In the genomic region with DNA sequence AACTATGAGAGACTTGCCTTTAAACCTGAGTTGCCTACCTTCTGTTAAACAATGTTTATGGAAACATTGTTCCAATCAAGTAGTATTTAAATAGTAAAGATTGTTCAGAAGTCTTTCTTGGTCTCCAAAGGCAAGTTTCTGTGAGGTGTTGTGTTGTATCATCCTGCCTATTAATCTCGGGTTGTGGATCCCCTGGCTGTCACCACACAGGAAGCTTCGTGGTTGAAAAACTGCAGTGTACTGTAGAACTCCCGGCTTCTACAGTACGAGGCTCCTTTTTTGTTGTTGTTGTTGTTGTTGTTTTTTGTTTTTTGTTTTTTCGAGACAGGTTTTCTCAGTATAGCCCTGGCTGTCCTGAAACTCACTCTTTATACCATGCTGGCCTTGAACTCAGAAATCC, we compare ENCODE assay signal across 15 mouse cellular contexts.
"Had no signal": no experiment of that assay in that cellular context is flagged by ENCODE, and none has a peak within 500 bp of the region (broad histone marks: within the 10 kb centered on the region; RNA-seq: fewer than 3 reads in every experiment).

No protein-coding gene starts in this region.

- DNase-seq: gastrocnemius, postnatal 14 days; gastrocnemius, postnatal 36 days; heart, adult 11 months; heart, adult 2 months; heart, postnatal 4 days; kidney, adult 11 months; kidney, adult 8-10 months; kidney, postnatal 14 days; kidney, postnatal 36 days; layer of hippocampus, adult 9-11 months; layer of hippocampus, postnatal 36 days; liver; liver, embryonic 13.5 days had no signal

- ATAC-seq: hindbrain, embryonic 16.5 days; intestine, embryonic 16.5 days had no signal
